Mouse (Mus musculus): ENCODE measurements at regions not wholly inside any gene's neighbourhood (a gene's known extent, or its start where the extent isn't known, plus 50 kb on each side); places are given as distances from the start of the nearest gene placed in this dataset.
"Not testable (repeated sequence)": the region's sequence is repeated elsewhere in the genome, so short reads cannot be mapped to it uniquely, and the experiment has no call there.

DNA sequence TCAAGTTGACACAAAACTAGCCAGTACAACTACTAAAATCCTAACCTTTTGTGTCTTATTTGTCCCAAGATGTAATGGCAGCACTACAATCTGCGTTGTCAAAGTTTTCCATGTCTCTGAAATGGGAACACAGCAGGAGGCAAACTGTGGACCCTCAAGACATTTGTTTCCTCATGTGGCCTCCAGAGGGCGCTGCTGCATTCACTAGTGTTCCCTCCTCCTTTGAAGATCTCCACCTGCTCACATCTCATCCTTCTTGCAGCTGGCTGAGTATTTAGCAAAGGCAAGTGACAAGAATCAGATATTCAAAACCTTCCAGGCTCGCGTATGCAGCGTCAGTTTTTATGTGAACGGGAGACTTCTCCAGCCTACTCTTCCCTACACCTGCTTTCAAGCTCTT is 663.3 kb downstream of the Dad1 start:
- not testable (repeated sequence) for DNase-seq (ENCODE audit: low spot score)

DNA sequence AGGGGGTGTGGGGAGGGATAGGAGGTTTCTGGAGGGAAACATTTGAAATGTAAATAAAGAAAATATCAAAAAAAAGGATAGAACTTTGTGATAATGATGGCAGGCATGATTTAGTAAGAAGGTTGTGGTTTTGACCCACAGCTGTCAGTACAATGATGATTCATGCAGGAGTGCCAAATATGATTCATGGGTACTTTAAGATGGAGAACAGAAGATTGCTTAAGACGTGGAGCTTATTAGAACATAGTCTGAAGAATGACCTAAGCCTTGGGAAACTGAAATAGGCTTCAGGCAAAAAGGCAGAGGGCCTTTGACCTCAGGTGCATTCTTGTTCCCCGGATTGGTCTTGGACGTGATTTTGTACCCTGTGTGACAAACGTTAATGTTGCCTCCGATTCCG is 671.4 kb downstream of the Dad1 start:
- DNase-seq (ENCODE audit: low spot score), result not testable (repeated sequence)

DNA sequence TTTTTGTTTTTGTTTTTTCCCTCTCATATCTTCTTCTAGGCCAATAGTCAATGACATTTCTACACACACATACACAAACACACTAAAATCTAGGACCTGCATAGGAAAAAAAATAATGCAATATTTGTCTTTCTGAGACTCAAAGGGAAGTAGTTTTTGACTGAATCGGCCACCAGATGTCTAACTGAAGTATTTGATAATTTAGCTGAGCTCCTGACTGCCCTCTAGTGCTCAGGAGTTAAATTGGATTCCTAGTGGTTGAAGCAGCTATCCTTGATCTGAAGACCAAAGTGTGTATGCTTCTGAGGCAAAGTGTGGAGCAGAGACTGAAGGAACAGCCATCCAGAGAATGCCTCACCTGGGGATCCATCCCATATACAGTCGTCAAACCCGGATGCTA is 672.2 kb downstream of the Dad1 start:
- DNase-seq (ENCODE audit: low spot score), result not testable (repeated sequence)

DNA sequence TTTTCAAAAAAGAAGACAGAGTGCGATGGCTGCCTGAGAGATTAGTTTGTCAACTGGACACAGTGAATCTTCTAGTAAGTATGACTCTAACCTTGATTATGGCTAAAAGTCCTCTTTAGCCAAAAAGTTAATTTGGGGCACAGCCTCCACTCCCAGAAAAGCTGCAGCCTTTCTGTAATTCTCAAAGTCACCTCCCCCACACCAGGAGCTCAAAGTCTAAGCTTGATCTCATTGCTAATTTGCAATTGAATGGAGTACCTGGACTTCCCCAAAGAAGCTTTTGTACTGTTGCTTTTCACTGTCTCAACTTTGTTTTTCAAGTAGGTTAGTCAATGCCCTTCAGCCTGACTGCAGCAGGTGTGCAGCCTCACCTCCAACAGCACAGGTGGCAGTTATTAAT is 677.0 kb downstream of the Dad1 start:
- DNase-seq (ENCODE audit: low spot score), result not testable (repeated sequence)

DNA sequence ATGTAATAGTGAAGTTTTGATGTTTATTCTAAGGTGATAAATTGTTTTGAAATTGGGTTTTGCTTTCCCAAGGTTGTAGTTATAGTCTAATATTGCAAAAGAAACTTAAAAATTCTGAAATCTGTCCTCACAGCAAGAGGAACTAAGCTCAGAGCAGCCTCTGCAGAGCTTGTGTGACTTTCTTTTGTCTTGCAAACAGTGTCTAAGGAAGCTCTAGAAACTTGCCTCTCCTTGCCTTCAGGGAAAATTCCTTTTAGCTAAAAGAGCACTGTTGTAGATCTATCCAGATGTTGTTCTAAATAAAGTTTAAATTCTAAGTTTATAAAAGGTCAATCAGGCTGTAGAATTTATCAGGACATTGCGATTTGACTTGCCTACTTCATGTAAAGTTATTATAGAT is 681.2 kb downstream of the Dad1 start:
- DNase-seq (ENCODE audit: low spot score), result not testable (repeated sequence)

DNA sequence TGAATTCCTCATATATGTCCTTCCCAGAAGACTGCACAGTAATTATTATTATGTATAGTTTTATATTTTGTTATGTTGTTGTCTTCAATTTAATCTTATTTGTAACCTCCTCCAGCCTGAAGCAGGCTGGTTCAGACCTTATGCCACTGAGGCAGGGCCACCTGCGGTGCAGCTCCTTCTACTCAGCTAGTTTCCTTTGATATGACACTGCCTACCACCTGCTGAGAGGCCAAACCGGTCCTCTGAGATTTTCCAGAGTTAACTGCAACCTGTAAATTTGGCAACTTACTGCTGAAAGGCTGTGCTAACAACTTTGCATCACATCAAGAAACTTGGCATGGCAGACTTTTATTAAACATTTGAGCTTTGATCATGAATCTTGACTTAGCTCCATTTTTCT is 691.3 kb downstream of the Dad1 start:
- no peak for DNase-seq (ENCODE audit: low spot score)

DNA sequence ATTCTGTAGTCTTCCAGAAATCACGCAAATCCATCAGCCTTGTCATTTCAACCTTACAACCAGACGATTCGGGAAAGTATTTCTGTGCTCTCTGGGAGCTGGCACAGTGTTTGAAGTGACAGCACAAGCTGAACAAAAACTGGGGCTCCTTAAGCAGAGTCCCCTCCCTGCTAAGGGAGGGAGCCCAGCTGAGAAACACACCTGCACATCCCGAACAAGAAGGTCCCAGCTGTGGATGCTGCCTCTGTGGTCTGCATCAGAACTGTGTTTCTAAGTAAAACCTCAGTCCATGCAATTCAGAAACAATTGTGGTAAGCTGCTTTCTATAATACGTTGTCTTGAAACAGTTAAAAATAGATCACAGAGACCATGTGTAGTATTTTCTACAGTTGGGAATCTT is 693.8 kb downstream of the Dad1 start:
- not testable (repeated sequence) for DNase-seq (ENCODE audit: low spot score)

DNA sequence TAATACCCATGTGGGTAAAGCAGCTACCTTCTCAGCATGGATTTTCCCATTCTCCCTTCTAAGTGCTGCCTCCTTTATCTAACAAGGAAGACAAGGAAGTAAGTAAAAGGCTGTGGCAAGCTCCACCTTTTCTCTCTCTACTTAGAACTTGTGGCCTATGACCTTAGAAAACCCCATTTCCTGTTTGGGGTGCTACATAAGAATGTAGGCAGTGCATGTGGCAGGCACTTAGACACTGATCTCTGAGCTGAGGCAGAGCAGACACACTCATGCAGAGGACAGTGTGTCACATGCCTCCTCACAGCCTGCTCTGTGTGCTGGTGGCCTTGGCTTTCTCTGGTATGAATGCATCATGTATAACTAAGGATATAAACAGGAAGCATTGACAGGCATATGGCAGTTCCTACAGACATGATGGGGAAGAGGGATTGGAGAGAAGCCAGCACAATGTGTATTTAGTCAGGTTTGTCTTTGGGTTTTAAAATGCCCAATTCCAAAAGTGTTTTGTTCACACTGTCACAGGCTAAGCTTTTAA is 694.5 kb downstream of the Dad1 start:
- DNase-seq (ENCODE audit: low spot score), result not testable (repeated sequence)

DNA sequence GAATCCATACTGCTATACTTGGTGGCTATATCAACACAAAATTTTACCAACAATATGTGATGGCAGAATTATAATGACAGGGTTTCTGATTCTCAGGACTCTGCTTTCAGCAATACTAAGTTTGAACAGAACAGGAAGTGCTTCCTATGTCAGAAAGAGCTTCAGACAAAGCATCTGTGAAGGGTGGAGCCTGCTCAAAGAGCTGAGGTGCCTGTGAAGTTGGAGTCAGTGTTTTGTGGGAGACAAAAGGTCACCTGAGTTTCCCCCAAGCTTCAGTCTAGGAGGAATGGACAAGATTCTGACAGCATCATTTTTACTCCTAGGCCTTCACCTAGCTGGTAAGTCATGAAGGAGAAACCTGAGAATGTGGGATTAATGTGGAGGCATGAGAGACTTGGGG is 700.1 kb downstream of the Dad1 start:
- no peak for DNase-seq (ENCODE audit: low spot score)

DNA sequence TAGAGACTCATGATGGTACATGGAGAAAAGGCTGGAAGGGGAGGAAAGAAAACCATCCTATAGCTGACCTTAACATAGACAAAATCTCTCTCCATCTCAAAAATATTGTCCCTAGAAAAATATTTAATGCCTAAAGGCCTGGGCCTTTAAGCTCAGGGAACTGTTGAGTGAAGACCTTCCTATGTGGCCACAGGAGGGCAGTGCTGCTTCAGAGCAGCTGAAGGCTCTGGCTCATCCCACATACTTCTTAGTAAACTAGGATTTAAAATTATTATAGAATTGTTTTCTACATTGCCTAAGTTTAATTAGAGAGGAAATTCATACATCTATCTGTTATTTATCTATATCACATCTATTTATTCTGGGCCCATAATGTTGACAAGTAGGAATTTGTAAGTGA is 706.5 kb downstream of the Dad1 start:
- peak; percentile 3 for DNase-seq (ENCODE audit: low spot score)

DNA sequence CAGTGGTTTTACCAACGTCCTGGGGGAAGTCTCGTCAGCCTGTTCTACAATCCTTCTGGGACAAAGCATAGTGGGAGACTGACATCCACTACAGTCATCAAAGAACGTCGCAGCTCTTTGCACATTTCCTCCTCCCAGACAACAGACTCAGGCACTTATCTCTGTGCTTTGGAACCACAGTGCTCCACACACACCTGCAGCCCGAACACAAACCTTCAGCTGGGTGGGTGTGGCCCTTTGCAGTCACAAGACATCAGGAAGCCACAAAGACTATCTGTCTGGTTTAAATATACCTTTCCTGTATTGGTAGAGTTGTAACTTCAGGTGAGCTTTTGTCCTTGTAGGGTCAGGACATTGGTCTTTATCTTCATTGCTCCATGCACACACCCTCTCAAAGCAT is 708.6 kb downstream of the Dad1 start:
- DNase-seq (ENCODE audit: low spot score), result no peak

DNA sequence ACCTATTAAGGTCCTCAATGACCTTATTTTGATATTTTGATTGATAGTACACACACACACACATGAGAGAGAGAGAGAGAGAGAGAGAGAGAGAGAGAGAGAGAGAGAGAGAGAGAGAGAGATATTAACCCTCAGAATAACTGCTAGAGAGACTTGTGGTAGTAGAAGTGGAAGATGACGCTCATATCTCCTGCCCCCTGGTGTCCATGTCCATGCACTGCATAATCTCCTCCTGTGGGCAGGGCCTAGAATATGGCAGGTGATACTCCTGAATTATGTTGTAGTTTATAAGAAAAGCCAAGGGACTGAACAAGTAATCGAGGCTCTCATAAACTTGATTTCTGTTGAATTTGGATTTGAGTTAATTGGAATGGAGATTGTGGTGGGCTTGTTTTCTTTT is 712.3 kb downstream of the Dad1 start:
- peak; percentile 4 for DNase-seq (ENCODE audit: low spot score)

DNA sequence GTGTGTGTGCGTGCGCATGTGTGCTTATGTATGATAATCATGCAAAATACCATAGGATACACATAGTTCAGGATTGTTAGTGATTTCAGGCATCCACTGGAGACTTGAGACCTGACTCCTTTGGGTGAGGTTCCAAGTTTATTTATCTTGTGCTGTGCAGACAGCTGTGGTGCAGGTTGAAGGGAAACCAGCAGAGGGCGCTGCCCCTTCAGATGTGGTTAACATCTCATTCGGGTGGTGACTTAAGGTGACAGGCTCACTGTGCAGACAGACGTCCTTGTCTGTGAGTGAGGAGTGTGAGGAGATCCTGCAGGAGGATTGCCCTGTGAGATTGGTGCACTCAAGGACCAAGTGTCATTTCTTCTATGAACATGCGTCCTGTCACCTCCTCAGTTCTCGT is 716.0 kb downstream of the Dad1 start:
- DNase-seq (ENCODE audit: low spot score), result not testable (repeated sequence)

DNA sequence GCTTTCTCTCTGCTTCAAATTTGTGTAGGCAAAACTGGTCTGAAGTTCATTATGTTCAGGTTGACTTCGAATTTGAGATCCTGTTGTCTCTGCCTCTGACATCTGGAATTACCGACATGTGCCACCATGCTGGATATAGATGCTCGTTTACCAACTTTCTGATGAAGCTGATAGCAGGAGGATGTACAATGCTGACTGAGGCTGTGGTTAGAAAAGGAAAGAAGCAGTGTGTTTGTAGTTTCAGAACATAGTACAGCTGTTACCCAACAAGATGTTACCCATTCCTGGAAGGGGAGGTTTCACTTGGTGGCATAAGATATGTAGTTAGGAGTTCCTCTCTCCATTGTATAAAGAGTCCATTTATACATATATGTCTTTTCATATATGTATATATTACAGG is 730.5 kb downstream of the Dad1 start:
- not testable (repeated sequence) for DNase-seq (ENCODE audit: low spot score)

DNA sequence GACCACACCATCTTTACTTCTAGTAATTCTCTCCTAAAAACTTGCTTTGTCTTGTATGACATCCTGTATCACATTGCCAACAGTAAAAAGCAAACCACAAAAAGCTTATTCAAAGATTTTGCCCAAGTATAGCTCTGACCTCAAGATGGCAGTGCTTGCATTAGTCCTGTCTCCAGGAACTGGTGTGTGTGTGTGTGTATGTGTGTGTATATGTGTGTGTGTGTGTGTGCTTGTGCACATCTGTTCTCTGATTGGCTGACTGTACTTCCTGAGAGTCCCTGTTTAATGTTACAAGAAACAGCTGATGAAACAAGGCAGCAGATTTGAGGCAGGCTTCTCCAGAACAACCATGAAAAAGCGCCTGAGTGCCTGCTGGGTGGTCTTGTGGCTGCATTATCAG is 735.0 kb downstream of the Dad1 start:
- DNase-seq (ENCODE audit: low spot score), result not testable (repeated sequence)

DNA sequence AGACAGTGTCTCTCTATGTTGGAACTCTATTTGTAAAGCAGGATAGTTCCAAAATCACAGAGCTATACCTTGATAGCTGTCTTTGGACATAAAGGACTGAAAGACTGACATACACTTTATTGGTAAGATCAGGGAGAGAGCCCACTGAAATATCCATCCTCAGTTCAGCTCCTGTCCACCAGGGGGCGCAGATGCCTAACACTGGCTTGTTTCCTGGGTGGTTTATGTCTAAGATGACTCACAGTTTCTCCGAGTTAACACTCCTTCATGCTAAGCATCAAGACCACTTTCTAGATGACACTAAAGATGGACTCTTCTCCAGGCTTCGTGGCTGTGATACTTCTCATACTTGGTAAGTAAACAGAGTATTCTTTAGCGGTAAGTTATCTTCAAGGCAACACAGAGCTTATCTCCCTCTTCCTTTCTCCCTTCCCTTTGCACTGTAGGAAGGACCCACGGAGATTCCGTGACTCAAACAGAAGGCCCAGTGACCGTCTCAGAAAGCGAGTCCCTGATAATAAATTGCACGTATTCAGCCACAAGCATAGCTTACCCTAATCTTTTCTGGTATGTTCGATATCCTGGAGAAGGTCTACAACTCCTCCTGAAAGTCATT is 737.2 kb downstream of the Dad1 start:
- DNase-seq (ENCODE audit: low spot score), result not testable (repeated sequence)

DNA sequence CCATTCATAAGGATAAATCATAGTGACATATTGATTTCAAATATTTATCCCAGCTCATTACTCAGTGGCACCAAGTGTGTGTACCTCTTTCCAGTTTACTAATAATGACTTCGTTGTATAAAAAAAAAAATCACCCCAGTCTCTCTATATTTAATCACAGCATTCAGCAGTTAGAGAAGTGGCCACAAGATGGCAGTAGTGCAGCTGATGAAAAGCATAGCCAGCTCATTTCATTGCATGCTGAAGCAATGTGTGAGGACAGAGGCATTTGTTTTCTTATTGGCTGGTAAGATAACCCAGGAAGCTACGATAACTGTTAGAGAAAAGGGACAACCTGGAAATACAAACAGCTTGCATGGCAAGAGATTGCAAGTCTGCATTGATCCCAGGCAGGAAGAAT is 748.5 kb downstream of the Dad1 start:
- peak; percentile 30 for DNase-seq (ENCODE audit: low spot score)

DNA sequence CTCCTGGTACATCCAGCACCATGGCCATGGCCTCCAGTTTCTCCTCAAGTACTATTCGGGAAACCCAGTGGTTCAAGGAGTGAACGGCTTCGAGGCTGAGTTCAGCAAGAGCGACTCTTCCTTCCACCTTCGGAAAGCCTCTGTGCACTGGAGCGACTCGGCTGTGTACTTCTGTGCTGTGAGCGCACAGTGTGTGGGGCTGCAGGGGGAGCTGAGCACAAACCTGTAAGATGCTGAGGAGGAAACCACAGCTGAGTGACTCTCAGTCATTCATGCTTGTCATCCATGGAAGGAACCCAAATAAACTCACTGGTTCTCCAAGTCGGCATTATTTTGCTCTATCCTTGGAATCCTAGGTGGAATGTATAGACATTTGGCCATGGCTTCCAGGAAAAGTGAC is 765.5 kb downstream of the Dad1 start:
- DNase-seq (ENCODE audit: low spot score), result not testable (repeated sequence)

DNA sequence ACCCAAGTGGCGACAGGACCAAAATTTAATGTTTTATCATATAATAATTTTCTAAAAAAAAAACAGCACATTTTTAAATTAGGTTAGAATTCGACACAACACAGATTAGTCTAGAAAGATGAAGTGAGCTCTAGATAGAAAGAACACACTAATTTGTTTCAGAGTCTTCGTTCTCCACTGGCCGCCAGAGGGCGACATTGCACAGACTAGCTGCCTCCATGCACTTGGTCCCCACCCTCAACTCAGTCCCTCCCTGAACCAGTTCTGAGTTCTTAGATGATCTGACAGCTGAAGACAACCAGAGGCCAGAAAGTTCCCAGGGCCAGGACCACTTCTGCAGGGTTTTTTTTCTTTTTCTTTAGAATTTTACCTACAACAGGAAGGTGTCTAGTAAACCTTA is 766.3 kb downstream of the Dad1 start:
- not testable (repeated sequence) for DNase-seq (ENCODE audit: low spot score)

DNA sequence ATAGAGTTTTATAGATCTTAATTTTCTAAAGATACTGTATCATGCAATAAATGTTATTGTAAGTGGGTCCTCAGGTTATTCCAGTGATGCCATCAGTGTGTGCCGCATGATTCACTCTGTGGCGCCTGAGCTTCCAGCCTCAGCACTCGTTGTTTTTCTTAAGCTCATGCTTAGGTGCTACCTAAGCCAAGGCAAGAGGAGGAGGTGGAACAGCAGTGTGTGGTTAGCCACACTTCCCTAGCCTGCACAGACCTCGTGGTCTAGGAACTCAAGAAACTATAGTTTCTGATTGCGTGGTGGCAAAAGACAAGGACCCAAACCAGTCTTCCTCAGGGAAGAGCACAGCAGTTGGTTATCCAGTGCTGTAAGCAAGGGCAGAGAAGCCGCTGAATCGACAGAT is 779.7 kb downstream of the Dad1 start:
- not testable (repeated sequence) for DNase-seq (ENCODE audit: low spot score)

DNA sequence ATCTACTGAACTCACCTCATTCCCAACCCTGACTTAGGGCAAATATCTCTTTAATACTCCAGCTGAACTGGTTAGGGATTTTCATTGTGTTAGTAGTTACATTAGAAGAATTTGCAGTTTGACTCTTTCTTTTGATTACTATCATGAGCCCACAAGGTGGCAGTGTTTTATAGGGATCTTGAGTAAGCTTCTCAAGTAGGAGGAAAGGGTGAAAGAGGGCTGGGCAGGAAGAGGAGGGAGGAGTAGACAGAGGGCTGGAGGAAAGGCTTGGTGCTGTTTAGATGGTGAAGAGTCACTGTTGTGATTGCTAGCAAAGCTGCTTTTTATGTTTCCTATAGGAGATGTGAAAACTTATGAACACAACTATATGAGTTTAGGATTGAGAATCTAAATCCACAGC is 793.1 kb downstream of the Dad1 start:
- not testable (repeated sequence) for DNase-seq (ENCODE audit: low spot score)

DNA sequence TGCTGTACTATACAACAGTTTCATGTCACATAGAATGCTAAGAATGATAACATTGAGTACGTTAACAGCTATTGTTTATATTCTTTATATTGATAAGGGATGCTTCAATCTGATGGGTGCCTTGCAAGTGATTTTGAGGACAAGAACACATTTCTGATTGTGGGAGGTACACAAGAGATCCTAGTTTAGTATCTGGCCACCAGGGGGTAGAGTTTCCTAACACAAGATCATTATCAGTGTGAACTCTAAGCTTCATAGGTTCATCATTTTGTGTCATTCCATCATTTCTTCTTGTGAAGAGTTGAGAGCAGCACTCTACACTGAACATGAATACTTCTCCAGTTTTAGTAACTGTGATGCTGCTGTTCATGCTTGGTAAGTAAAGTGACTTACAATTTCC is 799.9 kb downstream of the Dad1 start:
- no peak for DNase-seq (ENCODE audit: low spot score)

DNA sequence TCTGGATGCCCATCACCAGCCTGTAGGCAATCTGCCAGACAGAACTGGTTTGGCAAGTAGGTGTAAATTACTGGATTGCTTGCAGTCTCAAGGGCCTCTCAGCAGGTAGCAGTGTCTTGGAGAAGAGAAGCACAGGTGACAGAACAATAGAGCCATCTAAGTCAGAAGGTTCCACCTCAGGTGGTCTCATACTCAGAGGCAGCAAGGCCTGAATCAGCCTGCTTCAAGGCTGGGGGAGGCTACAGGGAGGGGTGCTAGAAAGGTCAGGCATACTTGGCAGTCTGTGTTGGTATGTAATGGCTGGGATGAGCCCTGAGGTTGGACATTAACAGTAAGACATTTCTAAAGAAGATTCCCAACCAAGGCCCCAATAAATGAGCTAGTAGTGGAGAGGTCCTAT is 814.3 kb downstream of the Dad1 start:
- DNase-seq (ENCODE audit: low spot score), result not testable (repeated sequence)

DNA sequence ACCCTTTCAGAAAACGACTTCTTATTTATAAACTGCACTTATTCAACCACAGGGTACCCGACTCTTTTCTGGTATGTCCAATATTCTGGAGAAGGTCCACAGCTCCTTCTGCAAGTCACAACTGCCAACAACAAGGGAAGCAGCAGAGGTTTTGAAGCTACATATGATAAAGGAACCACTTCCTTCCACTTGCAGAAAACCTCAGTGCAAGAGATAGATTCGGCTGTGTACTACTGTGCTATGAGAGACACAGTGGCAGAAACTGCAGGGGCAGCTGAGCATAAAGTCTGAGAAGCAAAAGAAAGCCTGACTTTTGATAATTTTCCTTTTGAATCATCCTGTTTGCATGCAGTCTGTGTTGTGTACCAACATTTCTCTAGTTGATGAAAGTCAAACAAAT is 823.8 kb downstream of the Dad1 start:
- DNase-seq (ENCODE audit: low spot score), result not testable (repeated sequence)
